Mouse (Mus musculus) cortical plate, adult 2 months (tissue): ENCODE data around the gene Stox1.

ENCODE experiments used
- CTCF ChIP-seq: fragments of 200-500 bp; IDR thresholded peaks from 2 replicates; pipeline ENCODE4 v1.5.1; 2011; ENCODE audit warnings: mild to moderate bottlenecking, control low read depth, low read length; ENCODE audit not compliant: insufficient read depth; ENCODE audit errors: extremely low read depth
- POLR2A ChIP-seq: fragments of 200-500 bp; IDR thresholded peaks from 2 replicates; pipeline ENCODE4 v1.6.1; 2011; ENCODE audit warnings: mild to moderate bottlenecking, low read length, control low read depth; ENCODE audit not compliant: insufficient read depth; ENCODE audit errors: extremely low read depth

GRCm38 (mm10) chr10:62702436-62702835 lies 23.5 kb downstream of the Stox1 start:
- TF ChIP-seq CTCF: no peak
- 0 out of 2 replicates have a peak, but pooled peaks have one; percentile 20 for TF ChIP-seq POLR2A
